Mouse (Mus musculus): ENCODE measurements at regions not wholly inside any gene's neighbourhood (a gene's known extent, or its start where the extent isn't known, plus 50 kb on each side); places are given as distances from the start of the nearest gene placed in this dataset.

DNA sequence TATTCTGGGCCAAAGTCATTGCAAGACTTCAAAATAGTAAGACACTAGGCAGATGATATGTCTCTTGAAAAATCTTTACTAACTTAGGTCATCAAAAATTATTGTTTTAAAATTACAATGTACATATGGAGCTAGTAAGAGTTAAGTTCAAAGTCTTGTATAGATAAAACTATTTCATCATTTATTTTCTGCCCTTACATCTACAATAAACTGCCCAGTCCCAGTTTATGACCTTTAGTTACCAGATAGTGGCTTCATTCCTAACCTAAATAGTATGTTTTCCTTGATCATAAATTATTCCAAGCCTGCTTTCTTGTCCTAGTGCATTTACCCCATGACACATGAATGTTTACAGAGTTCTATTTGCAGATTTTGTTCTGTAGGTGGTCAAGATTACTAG, 72.9 kb downstream of the Manea start:
- Histone ChIP-seq H3K4me3 (ENCODE audit: extremely low read depth, insufficient read depth, insufficient read length) (no peak overlapping the region), H3K4me1 (ENCODE audit: control insufficient read depth, insufficient read depth, insufficient read length) (no peaks in the 10 kb centered on the region), H3K27ac (ENCODE audit: insufficient read depth, low read length) (no peak overlapping the region), H3K27me3 (ENCODE audit: control insufficient read depth, insufficient read depth, low read length) (no peaks in the 10 kb centered on the region), H3K36me3 (ENCODE audit: control insufficient read depth, insufficient read depth, low read length) (no peaks in the 10 kb centered on the region)
- no peak for TF ChIP-seq CTCF (IDR thresholded peaks at IDR 0.05; ENCODE audit: extremely low read depth, insufficient read depth, insufficient read length, insufficient replicate concordance)
- TF ChIP-seq POLR2A (IDR thresholded peaks at IDR 0.05; ENCODE audit: low read depth, low read length) = no peak
- DNase-seq (ENCODE audit: low read depth in 1 of 2, low spot score in 2 of 2) = no peak

DNA sequence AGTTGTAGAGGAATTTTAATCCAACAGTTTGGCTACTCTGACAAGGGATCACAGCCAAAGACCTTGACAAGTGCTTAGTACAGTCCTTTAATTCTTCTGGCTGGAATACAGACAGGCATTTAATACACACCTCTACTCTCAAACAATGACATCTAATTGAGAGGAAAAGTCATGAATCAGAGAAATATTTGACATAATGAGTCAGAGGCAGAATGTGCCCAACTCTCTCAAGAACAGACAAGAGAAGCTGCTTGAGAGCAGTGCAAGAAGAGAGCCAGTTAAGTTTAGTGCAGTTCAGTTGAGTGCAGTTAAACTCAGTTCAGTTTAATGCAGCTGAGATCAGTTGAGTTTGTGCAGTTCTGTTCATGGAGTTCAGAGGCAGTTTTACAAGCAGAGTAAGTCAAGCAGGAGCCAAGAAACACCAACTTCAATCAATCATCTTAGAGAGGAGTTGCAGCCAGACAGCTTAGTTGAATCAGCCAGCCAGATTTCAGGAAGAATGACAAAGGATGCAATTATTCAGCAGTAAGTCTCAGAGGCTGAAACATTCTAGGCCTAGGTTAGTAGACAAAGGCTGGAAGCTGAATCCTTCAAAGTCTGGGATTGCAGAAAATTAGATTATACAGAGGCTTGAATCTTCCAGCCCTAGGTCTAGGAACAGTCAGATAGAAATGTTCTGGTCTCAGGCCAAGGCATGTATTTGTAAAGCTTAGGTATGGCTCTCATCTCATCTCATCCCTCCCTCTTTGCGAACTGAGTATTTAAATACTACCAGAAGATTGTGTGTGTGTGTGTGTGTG, 87.3 kb downstream of the Manea start:
- H3K27ac ChIP-seq (ENCODE audit: insufficient read depth, low read length) = no peak overlapping the region
- 80% methylated on average over 1 of the region's 1 CpGs for WGBS
- H3K27me3 ChIP-seq (ENCODE audit: control insufficient read depth, insufficient read depth, low read length) = no peaks in the 10 kb centered on the region

GRCm38 (mm10) chr4:26255889-26256288, 90.8 kb downstream of the Manea start:
- no peaks in the 10 kb centered on the region for H3K27me3 ChIP-seq (ENCODE audit: control insufficient read depth, insufficient read depth, low read length)
- no peaks in the 10 kb centered on the region for H3K36me3 ChIP-seq (ENCODE audit: control insufficient read depth, insufficient read depth, low read length)
- TF ChIP-seq CTCF (IDR thresholded peaks at IDR 0.05; ENCODE audit: extremely low read depth, insufficient read depth, insufficient read length, insufficient replicate concordance) (no peak), POLR2A (IDR thresholded peaks at IDR 0.05; ENCODE audit: low read depth, low read length) (no peak)
- no peak for DNase-seq (ENCODE audit: low read depth in 1 of 2, low spot score in 2 of 2)
- 71% methylated on average over 3 of the region's 3 CpGs for WGBS
- no peaks in the 10 kb centered on the region for H3K4me1 ChIP-seq (ENCODE audit: control insufficient read depth, insufficient read depth, insufficient read length)
- no peak overlapping the region for H3K27ac ChIP-seq (ENCODE audit: insufficient read depth, low read length)
- no peak overlapping the region for H3K4me3 ChIP-seq (ENCODE audit: extremely low read depth, insufficient read depth, insufficient read length)

More for the DNA sequence above, 87.3 kb downstream of the Manea start:
- no peaks in the 10 kb centered on the region for H3K36me3 ChIP-seq (ENCODE audit: control insufficient read depth, insufficient read depth, low read length)
- DNase-seq (ENCODE audit: low read depth in 1 of 2, low spot score in 2 of 2) = no peak
- TF ChIP-seq POLR2A (IDR thresholded peaks at IDR 0.05; ENCODE audit: low read depth, low read length) = no peak
- no peak for TF ChIP-seq CTCF (IDR thresholded peaks at IDR 0.05; ENCODE audit: extremely low read depth, insufficient read depth, insufficient read length, insufficient replicate concordance)
- H3K4me1 ChIP-seq (ENCODE audit: control insufficient read depth, insufficient read depth, insufficient read length) = no peaks in the 10 kb centered on the region
- no peak overlapping the region for H3K4me3 ChIP-seq (ENCODE audit: extremely low read depth, insufficient read depth, insufficient read length)

DNA sequence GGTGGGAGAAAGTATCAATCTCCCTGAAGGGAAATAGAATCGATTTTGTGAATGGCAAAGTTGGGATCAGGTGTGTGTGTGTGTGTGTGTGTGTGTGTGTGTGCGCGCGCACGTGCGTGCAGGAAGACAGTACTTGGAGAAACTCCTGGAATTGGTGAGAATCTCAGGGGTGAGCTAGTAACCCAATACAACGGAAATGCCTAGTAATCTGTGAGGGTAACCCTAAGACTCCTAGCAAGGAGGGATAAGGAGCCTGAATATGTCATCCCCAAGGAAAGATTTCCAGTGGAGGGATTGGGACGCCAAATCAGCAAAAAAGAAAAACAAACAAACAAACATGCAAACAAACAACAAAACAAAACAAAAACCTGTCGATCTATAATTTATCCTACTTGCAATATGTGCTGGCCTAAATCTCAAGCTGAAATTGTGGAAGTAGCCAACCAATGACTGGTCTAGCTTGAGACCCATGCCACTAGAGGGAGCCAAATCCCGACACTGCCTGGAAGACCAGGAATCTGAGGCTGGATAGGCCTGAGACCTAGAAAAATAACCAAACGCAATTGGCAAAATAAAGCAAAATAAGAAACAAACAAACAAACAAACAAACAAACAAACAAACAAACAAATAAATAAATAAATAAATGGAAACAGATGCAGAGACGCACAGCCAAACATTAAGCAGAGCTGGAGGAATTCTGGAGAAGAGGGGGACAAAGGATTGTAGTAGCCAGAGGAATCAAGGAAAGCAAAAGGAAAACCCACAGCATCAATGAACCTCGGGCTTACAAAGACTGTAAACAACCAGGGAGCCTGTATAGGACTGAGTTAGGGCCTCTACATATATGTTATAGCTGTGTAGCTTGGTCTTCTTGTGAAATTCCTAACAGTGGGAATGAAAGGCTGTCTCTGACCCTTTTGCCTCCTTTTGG, 98.5 kb downstream of the Manea start:
- H3K4me3 ChIP-seq (ENCODE audit: extremely low read depth, insufficient read depth, insufficient read length) = no peak overlapping the region
- H3K36me3 ChIP-seq (ENCODE audit: control insufficient read depth, insufficient read depth, low read length) = no peaks in the 10 kb centered on the region
- TF ChIP-seq CTCF (IDR thresholded peaks at IDR 0.05; ENCODE audit: extremely low read depth, insufficient read depth, insufficient read length, insufficient replicate concordance) (peak; percentile 42; the same call in 1 of the 2 replicates), POLR2A (IDR thresholded peaks at IDR 0.05; ENCODE audit: low read depth, low read length) (no peak)
- no peak overlapping the region for H3K27ac ChIP-seq (ENCODE audit: insufficient read depth, low read length)
- 65% methylated on average over 13 of the region's 13 CpGs for WGBS
- no peaks in the 10 kb centered on the region for H3K4me1 ChIP-seq (ENCODE audit: control insufficient read depth, insufficient read depth, insufficient read length)
- peak; percentile 9 to 31 for DNase-seq (ENCODE audit: low read depth in 1 of 2, low spot score in 2 of 2)
- H3K27me3 ChIP-seq (ENCODE audit: control insufficient read depth, insufficient read depth, low read length) = no peaks in the 10 kb centered on the region

DNA sequence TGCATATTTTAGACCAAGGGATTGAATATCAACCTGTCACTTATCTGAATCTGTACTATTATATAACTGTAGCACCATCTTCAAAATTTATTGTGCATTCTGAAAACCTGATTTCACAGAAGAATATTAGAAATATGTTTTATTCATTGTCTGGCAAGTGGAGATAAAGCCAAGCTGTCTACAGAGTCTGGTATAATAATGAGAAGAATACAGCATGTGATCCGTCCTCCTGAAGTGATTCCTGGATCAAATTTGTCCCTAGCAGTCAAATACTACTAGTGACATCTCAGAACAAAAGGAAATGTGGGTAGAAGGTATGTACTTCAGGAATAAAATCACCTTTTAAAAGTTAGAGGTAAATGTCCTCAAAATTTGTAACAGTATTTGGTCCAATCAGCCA, 123.4 kb downstream of the Manea start:
- Histone ChIP-seq H3K4me1 (ENCODE audit: control insufficient read depth, insufficient read depth, insufficient read length) (no peaks in the 10 kb centered on the region), H3K4me3 (ENCODE audit: extremely low read depth, insufficient read depth, insufficient read length) (no peak overlapping the region), H3K27me3 (ENCODE audit: control insufficient read depth, insufficient read depth, low read length) (no peaks in the 10 kb centered on the region), H3K27ac (ENCODE audit: insufficient read depth, low read length) (no peak overlapping the region), H3K36me3 (ENCODE audit: control insufficient read depth, insufficient read depth, low read length) (no peaks in the 10 kb centered on the region)
- no peak for DNase-seq (ENCODE audit: low read depth in 1 of 2, low spot score in 2 of 2)
- TF ChIP-seq CTCF (IDR thresholded peaks at IDR 0.05; ENCODE audit: extremely low read depth, insufficient read depth, insufficient read length, insufficient replicate concordance) (no peak), POLR2A (IDR thresholded peaks at IDR 0.05; ENCODE audit: low read depth, low read length) (no peak)
- WGBS = 82% methylated on average over 1 of the region's 1 CpGs

Data from spleen, adult 2 months (tissue).